Mouse (Mus musculus) liver, adult 2 months (tissue): Measurements from ENCODE around the gene Cldn20.

Source experiments
- CTCF ChIP-seq: fragments of 200-500 bp; IDR thresholded peaks from 2 replicates; pipeline ENCODE4 v1.5.1; 2011; ENCODE audit warnings: low read depth, low read length, control low read depth
- POLR2A ChIP-seq: fragments of 200-500 bp; IDR thresholded peaks from 2 replicates; pipeline ENCODE4 v1.6.1; 2011; ENCODE audit warnings: low read length, control low read depth; ENCODE audit not compliant: insufficient read depth; ENCODE audit errors: extremely low read depth

DNA sequence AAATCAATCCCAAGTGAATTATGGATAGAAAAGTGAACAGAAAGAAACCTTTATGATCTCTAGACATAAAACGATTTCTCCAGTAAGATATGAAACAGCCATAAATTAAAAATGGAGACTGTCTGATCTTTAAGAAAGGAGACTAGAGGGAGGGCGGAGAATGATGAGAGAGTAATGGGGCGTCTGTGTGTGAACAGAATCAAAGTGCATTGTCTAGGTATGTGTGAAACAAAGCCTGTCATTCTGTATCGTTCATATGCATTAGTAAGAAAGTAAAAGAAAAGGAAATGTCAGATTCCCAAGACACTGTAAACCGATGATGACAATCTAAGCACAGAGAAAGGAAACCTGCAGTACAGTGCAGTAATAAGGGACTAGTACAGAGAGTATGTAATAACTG lies 8.7 kb downstream of the Cldn20 start:
- TF ChIP-seq CTCF, result no peak
- no peak for TF ChIP-seq POLR2A
